Mouse (Mus musculus): ENCODE measurements around the gene Osbpl9. TPM values are rescaled to one million over a fixed set of nuclear protein-coding genes. Genes with fewer than 3 reads are reported as not detected.

The Osbpl9 gene
- polyA plus RNA-seq, 1 experiment from 2014 or later, result 53.5 TPM

DNA sequence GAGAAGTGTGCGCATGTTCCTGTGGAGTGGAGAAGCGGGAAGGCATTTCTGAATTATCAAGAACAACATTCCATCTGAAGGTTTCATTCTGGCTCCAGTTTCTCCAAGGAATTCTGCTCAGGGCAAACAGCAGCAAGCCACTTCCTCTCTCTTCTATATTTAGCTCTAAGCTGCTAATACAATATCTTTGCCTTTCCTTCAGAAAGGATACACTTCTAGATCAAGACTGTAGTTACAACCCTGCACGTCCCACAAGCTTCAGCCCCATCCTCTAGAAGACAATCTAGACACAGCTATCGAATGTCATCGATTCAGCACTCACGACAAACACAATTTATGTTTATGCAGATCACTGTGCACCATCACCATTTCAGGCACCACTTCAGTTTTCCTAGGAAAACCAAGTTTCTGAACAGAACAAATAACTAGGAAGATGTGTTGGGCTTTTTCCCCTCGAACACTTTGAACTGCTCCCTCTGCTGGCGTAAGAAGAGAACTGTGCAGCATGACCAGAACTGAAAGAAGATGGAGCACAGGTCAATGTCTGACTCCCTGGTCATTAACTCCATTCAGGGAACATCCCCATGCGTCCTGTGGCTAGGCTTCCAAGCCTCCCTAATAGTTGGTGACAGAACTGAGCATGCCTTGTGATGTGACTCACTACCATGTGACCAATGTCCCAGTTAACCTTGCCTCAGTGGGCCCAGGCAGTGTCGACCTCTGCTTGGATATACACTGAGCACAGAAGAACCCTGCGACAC, 54.6 kb downstream of the Osbpl9 start:
- Histone ChIP-seq H3K27me3 (replicated peaks; ENCODE audit: control insufficient read depth, insufficient read depth, low read length) (no peaks in the 10 kb centered on the region), H3K4me3 (ENCODE audit: low read length) (no peak overlapping the region), H3K27ac (ENCODE audit: low read length) (peak overlapping the region; percentile 35; the same call in 1 of the 2 replicates), H3K4me1 (ENCODE audit: control insufficient read depth, insufficient read depth, low read length) (0 out of 2 replicates have a peak, but pooled peaks cover 7% of the 10 kb centered on the region), H3K4me2 (ENCODE audit: low read depth, low read length) (peak overlapping the region; percentile 1; the same call in 1 of the 2 replicates), H3K36me3 (ENCODE audit: control insufficient read depth, insufficient read depth, low read length) (no peaks in the 10 kb centered on the region), H3K9ac (ENCODE audit: low read depth, low read length) (no peak overlapping the region), H3K9me3 (ENCODE audit: control insufficient read depth, low read length) (no peaks in the 10 kb centered on the region)
- WGBS, result 52% methylated on average over 11 of the region's 11 CpGs
- ATAC-seq, result peak; percentile 58

DNA sequence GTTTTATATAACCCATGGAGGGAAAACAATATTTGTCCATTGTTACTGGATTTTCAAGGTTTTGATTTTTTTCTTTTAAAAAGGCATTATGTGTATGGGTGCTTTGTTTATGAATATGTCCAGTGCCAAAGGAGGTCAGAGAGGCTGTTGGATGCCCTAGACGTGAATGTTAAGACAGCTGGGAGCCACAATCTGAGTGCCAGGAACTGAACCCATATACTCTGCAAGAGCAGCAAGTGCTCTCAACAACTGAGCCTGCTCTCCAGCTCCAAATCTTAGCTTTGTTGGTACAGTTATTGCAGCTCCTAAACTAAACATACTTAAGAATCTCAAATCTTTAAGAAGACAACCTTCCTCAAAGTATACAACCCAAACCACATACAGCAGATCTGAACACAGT, 59.0 kb downstream of the Osbpl9 start:
- no peak overlapping the region for H3K9ac ChIP-seq (ENCODE audit: low read depth, low read length)
- whole genome bisulfite sequencing, result 65% methylated on average over 1 of the region's 1 CpGs
- no peak overlapping the region for H3K27ac ChIP-seq (ENCODE audit: low read length)
- ATAC-seq, result no peak
- peaks cover 11% of the 10 kb centered on the region for H3K4me1 ChIP-seq (ENCODE audit: control insufficient read depth, insufficient read depth, low read length)
- no peaks in the 10 kb centered on the region for H3K9me3 ChIP-seq (ENCODE audit: control insufficient read depth, low read length)
- H3K36me3 ChIP-seq (ENCODE audit: control insufficient read depth, insufficient read depth, low read length), result no peaks in the 10 kb centered on the region
- no peaks in the 10 kb centered on the region for H3K27me3 ChIP-seq (replicated peaks; ENCODE audit: control insufficient read depth, insufficient read depth, low read length)
- no peak overlapping the region for H3K4me3 ChIP-seq (ENCODE audit: low read length)
- no peak overlapping the region for H3K4me2 ChIP-seq (ENCODE audit: low read depth, low read length)

DNA sequence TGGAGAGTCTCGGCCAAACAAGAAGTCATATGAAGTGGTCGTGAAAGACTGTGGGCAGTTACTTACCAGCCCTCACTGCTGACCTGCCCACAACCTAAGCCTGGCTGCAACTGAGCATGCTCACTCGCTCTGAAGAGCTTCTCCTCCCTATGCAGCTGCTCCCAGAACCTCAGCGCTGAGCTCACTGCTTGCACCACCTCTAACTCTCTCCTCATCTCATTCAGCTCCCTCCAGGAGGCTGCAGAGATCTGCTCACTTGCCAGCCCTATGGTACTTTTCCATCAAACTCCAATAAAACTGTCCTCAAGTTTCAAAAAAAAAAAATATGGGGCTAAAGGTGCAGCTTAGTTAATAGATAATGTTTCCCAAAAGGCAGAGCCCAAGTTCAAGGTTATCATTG, 63.5 kb downstream of the Osbpl9 start:
- 44% methylated on average over 4 of the region's 4 CpGs for WGBS
- H3K27ac ChIP-seq (ENCODE audit: low read length), result no peak overlapping the region
- H3K4me3 ChIP-seq (ENCODE audit: low read length), result no peak overlapping the region
- H3K9ac ChIP-seq (ENCODE audit: low read depth, low read length), result no peak overlapping the region
- no peaks in the 10 kb centered on the region for H3K27me3 ChIP-seq (replicated peaks; ENCODE audit: control insufficient read depth, insufficient read depth, low read length)
- H3K4me1 ChIP-seq (ENCODE audit: control insufficient read depth, insufficient read depth, low read length), result peaks cover 4% of the 10 kb centered on the region
- H3K9me3 ChIP-seq (ENCODE audit: control insufficient read depth, low read length), result no peaks in the 10 kb centered on the region
- peak; percentile 53; the same call in 1 of the 2 replicates for ATAC-seq
- H3K4me2 ChIP-seq (ENCODE audit: low read depth, low read length), result no peak overlapping the region
- H3K36me3 ChIP-seq (ENCODE audit: control insufficient read depth, insufficient read depth, low read length), result no peaks in the 10 kb centered on the region

DNA sequence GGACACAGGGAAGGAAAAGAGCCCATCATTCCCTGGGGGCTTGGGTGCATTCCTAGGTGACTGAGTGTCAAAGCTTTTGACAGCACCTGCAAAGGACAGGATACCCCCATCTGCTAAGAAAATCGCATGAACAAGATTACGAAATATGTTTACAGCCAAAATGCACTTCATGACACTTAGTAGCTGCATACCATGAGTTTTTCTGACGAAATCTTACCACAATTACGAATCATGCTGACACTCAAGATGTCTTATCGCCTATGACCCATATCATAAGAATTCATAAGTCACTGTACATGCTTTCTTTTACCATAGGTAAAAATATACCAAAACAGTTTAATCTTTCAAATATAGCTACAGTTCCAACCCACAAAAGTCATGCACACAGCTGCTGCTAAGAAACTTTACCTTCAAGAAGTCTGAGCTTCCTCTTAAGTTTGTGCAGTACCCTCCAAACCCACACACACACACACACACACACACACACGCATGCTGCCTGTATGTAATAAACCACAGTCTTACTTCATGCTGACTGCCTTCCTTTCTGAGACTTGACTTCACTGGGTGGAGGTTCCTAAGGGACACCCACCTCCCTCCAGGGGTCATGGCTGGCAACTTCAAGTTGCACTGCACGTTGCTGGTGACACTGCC, 65.5 kb downstream of the Osbpl9 start:
- no peak overlapping the region for H3K4me3 ChIP-seq (ENCODE audit: low read length)
- no peaks in the 10 kb centered on the region for H3K36me3 ChIP-seq (ENCODE audit: control insufficient read depth, insufficient read depth, low read length)
- no peak overlapping the region for H3K27ac ChIP-seq (ENCODE audit: low read length)
- H3K4me2 ChIP-seq (ENCODE audit: low read depth, low read length), result no peak overlapping the region
- H3K9me3 ChIP-seq (ENCODE audit: control insufficient read depth, low read length), result no peaks in the 10 kb centered on the region
- no peak for ATAC-seq
- 82% methylated on average over 7 of the region's 7 CpGs for WGBS
- H3K4me1 ChIP-seq (ENCODE audit: control insufficient read depth, insufficient read depth, low read length), result peaks cover 4% of the 10 kb centered on the region
- H3K27me3 ChIP-seq (replicated peaks; ENCODE audit: control insufficient read depth, insufficient read depth, low read length), result no peaks in the 10 kb centered on the region
- H3K9ac ChIP-seq (ENCODE audit: low read depth, low read length), result no peak overlapping the region

DNA sequence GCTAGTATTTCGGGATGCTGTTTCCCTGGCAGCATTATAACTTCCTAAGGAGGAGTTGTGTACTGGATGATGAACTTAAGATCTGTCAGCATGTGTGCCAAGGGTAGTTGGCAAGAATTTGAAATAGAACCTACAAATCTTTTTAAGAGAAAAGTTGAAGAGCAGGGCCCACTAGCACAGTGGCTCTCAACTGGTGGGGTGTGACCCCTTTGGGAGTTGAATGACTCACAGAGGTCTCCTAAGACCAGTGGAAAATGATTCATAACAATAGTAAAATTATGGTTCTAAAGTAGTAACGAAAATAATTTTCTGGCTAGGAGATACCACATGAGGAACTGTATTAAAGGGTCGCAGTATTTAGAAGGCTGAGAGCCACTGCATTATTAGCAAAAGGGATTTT, 67.1 kb downstream of the Osbpl9 start:
- no peak overlapping the region for H3K9ac ChIP-seq (ENCODE audit: low read depth, low read length)
- no peak for ATAC-seq
- H3K9me3 ChIP-seq (ENCODE audit: control insufficient read depth, low read length), result no peaks in the 10 kb centered on the region
- peaks cover 4% of the 10 kb centered on the region for H3K4me1 ChIP-seq (ENCODE audit: control insufficient read depth, insufficient read depth, low read length)
- H3K36me3 ChIP-seq (ENCODE audit: control insufficient read depth, insufficient read depth, low read length), result no peaks in the 10 kb centered on the region
- H3K4me3 ChIP-seq (ENCODE audit: low read length), result no peak overlapping the region
- no peak overlapping the region for H3K27ac ChIP-seq (ENCODE audit: low read length)
- 86% methylated on average over 3 of the region's 3 CpGs for WGBS
- no peak overlapping the region for H3K4me2 ChIP-seq (ENCODE audit: low read depth, low read length)
- no peaks in the 10 kb centered on the region for H3K27me3 ChIP-seq (replicated peaks; ENCODE audit: control insufficient read depth, insufficient read depth, low read length)

DNA sequence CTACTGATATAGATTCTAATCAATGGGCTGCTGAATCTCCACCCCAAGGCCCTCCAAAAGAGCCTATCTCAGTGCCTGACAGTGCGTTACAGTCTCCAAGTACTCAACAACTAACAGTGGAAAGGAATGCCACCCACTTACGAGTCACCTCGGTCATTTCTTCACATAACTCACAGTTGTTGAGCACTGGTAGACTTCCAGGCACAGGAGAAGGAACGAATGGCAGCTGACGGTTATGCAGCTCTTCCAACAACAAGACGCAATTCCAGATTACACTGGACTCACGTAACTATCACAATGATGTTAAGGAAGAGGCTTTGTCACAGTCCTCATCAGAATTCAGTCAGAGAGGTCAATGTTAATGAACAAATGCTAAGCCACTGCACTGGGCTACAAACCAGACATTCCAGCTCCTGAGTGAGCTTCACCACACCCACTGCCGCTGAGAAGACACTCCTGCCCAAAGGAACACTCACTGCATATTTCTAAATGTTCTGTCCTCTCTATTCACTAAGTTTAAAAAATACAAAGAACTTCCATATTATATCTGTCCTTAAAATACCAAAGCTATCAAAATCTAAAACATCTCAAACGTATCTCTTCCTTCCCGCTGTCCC, 70.7 kb downstream of the Osbpl9 start:
- Histone ChIP-seq H3K4me1 (ENCODE audit: control insufficient read depth, insufficient read depth, low read length) (no peaks in the 10 kb centered on the region), H3K4me2 (ENCODE audit: low read depth, low read length) (no peak overlapping the region), H3K9me3 (ENCODE audit: control insufficient read depth, low read length) (no peaks in the 10 kb centered on the region), H3K9ac (ENCODE audit: low read depth, low read length) (no peak overlapping the region), H3K27ac (ENCODE audit: low read length) (no peak overlapping the region), H3K36me3 (ENCODE audit: control insufficient read depth, insufficient read depth, low read length) (no peaks in the 10 kb centered on the region), H3K4me3 (ENCODE audit: low read length) (no peak overlapping the region), H3K27me3 (replicated peaks; ENCODE audit: control insufficient read depth, insufficient read depth, low read length) (no peaks in the 10 kb centered on the region)
- 90% methylated on average over 10 of the region's 10 CpGs for WGBS
- no peak for ATAC-seq

DNA sequence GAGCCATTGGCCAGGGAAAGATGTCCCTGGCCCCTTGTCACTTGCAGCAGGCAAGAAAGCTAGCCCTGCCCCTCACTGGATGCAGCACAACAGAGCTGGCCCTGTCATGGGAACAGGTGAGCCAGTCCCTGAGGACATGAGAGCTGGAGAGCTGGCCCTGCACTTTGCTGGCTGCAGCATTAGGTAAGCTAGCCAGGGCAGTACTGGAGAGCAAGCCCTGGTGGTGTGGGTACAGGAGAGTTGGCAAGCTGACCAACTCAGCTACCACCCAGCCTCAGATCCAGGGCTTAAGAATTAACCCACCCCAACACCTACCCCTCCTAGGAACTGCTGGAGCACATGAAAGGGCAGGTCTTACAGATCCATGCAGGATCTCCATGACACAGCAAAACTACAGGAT, 73.1 kb downstream of the Osbpl9 start:
- no peak for ATAC-seq
- Histone ChIP-seq H3K9me3 (ENCODE audit: control insufficient read depth, low read length) (no peaks in the 10 kb centered on the region), H3K4me1 (ENCODE audit: control insufficient read depth, insufficient read depth, low read length) (peaks cover 2% of the 10 kb centered on the region; the same call in 1 of the 2 replicates), H3K4me2 (ENCODE audit: low read depth, low read length) (no peak overlapping the region), H3K36me3 (ENCODE audit: control insufficient read depth, insufficient read depth, low read length) (no peaks in the 10 kb centered on the region), H3K27me3 (replicated peaks; ENCODE audit: control insufficient read depth, insufficient read depth, low read length) (no peaks in the 10 kb centered on the region), H3K9ac (ENCODE audit: low read depth, low read length) (no peak overlapping the region), H3K4me3 (ENCODE audit: low read length) (no peak overlapping the region), H3K27ac (ENCODE audit: low read length) (no peak overlapping the region)

DNA sequence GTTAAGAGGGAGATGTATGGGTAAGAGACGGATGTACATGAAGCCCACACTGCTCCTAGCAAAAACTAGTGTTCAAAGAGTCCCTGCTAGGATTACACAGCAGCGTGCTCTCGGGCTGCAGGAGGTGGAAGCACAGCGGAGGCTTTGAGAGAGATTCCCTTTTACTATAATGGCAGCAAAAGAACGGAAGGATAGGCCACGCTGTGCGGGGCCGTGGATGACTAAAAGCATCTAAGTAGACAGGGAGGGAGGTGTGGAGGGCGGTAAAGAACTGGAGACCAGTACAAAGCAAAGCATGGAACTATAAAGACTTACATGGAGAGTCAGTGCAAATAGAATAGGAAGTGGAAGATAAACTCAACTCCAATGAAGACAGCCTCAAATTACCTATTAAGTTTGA, 74.1 kb downstream of the Osbpl9 start:
- H3K4me2 ChIP-seq (ENCODE audit: low read depth, low read length), result no peak overlapping the region
- peaks cover 2% of the 10 kb centered on the region for H3K4me1 ChIP-seq (ENCODE audit: control insufficient read depth, insufficient read depth, low read length)
- no peaks in the 10 kb centered on the region for H3K27me3 ChIP-seq (replicated peaks; ENCODE audit: control insufficient read depth, insufficient read depth, low read length)
- no peaks in the 10 kb centered on the region for H3K9me3 ChIP-seq (ENCODE audit: control insufficient read depth, low read length)
- ATAC-seq, result no peak
- H3K36me3 ChIP-seq (ENCODE audit: control insufficient read depth, insufficient read depth, low read length), result no peaks in the 10 kb centered on the region
- 92% methylated on average over 9 of the region's 9 CpGs for WGBS
- no peak overlapping the region for H3K9ac ChIP-seq (ENCODE audit: low read depth, low read length)
- H3K4me3 ChIP-seq (ENCODE audit: low read length), result no peak overlapping the region
- H3K27ac ChIP-seq (ENCODE audit: low read length), result no peak overlapping the region

DNA sequence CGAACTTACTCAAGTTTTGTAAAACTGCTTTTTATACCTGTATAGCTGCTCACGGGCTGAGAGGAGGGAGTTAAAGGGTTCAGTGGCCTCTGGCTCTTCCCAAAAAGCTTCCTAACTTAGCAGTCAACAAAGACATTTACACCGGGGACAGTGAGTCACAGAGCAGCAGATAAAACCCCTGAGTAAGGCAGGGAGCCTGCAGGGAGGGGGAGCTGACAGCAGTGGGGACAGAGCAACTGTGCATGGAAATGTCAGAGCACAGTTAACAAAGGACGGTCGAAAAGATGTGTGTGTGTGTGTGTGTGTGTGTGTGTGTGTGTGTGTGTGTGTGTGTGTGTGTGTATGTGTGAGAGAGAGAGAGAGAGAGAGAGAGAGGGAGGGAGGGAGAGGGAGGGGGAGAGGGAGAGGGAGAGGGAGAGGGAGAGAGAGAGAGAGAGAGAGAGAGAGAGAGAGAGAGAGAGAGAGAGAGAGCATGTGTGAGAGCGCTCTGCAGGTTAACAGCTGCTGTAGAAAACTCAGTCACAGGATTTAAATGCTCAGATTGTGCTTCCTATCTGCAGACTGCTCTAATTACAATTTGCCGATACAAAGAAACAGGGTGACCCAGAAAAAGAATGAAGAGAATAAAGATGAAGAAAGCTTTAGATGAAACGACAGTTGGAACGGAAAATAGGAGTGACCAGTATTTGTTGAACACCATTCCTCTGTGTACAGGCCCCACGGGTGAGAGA, 75.1 kb downstream of the Osbpl9 start:
- no peak for ATAC-seq
- H3K4me2 ChIP-seq (ENCODE audit: low read depth, low read length), result no peak overlapping the region
- H3K27me3 ChIP-seq (replicated peaks; ENCODE audit: control insufficient read depth, insufficient read depth, low read length), result no peaks in the 10 kb centered on the region
- 58% methylated on average over 10 of the region's 10 CpGs for WGBS
- H3K9ac ChIP-seq (ENCODE audit: low read depth, low read length), result no peak overlapping the region
- H3K27ac ChIP-seq (ENCODE audit: low read length), result no peak overlapping the region
- peaks cover 5% of the 10 kb centered on the region for H3K4me1 ChIP-seq (ENCODE audit: control insufficient read depth, insufficient read depth, low read length)
- no peak overlapping the region for H3K4me3 ChIP-seq (ENCODE audit: low read length)
- H3K9me3 ChIP-seq (ENCODE audit: control insufficient read depth, low read length), result no peaks in the 10 kb centered on the region
- no peaks in the 10 kb centered on the region for H3K36me3 ChIP-seq (ENCODE audit: control insufficient read depth, insufficient read depth, low read length)
